Mouse (Mus musculus): Measurements from ENCODE around the gene Hoxa9. TPM values are rescaled to one million over a fixed set of nuclear protein-coding genes. Genes with fewer than 3 reads are reported as not detected.

The Hoxa9 gene
- polyA plus RNA-seq, 1 experiment from 2014 or later, result 0.13 TPM

GRCm38 (mm10) chr6:52223939-52224760, 6.7 kb downstream of the Hoxa9 start:
- Histone ChIP-seq H3K4me1 (replicated peaks) (peaks cover 16% of the 10 kb centered on the region), H3K9me3 (replicated peaks) (no peaks in the 10 kb centered on the region), H3K27ac (no peak overlapping the region), H3K4me3 (peak overlapping the region; percentile 14), H3K27me3 (peaks cover 97% of the 10 kb centered on the region), H3K9ac (no peak overlapping the region), H3K36me3 (no peaks in the 10 kb centered on the region), H3K4me2 (no peak overlapping the region)
- no peak for ATAC-seq (replicated peaks; ENCODE audit: insufficient number of reproducible peaks, insufficient read depth, low FRiP score, low read depth)
- 5% methylated on average over 24 of the region's 24 CpGs for WGBS

DNA sequence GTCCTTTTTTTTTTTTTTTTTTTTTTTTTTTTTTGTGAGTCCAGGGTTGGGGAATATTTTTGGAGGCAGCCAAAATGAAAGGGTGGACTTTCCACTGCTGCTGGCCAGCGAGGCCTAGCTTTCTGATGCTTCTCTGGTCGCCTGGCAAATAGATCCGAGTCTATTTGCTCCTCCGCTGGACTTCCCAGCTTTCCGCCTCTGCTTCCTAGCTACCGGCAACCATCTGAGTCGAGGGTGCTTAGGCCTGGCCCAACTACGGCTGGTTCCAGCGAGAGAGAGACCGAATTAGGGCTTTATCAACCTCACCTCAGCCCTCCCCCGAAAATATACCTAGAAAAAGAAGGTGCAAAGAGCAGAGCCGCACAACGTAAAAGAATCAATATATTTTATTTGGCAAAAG, 8.2 kb downstream of the Hoxa9 start:
- no peak overlapping the region for H3K4me2 ChIP-seq
- H3K27ac ChIP-seq, result no peak overlapping the region
- no peaks in the 10 kb centered on the region for H3K36me3 ChIP-seq
- H3K4me3 ChIP-seq, result no peak overlapping the region
- H3K9me3 ChIP-seq (replicated peaks), result no peaks in the 10 kb centered on the region
- WGBS, result 25% methylated on average over 13 of the region's 13 CpGs
- H3K4me1 ChIP-seq (replicated peaks), result peaks cover 16% of the 10 kb centered on the region
- no peak for ATAC-seq (replicated peaks; ENCODE audit: insufficient number of reproducible peaks, insufficient read depth, low FRiP score, low read depth)
- H3K27me3 ChIP-seq, result peaks cover 99% of the 10 kb centered on the region
- no peak overlapping the region for H3K9ac ChIP-seq

- Histone ChIP-seq H3K27ac (no peak overlapping the region), H3K36me3 (no peaks in the 10 kb centered on the region), H3K9me3 (replicated peaks) (no peaks in the 10 kb centered on the region), H3K4me2 (peak overlapping the region; percentile 97), H3K4me1 (replicated peaks) (peaks cover 19% of the 10 kb centered on the region), H3K9ac (no peak overlapping the region), H3K4me3 (peak overlapping the region; percentile 58), H3K27me3 (peaks cover 99% of the 10 kb centered on the region)
- 11% methylated on average over 21 of the region's 21 CpGs for WGBS
- ATAC-seq (replicated peaks; ENCODE audit: insufficient number of reproducible peaks, insufficient read depth, low FRiP score, low read depth), result no peak
These were observed 8.8 kb downstream of the Hoxa9 start for GRCm38 (mm10) chr6:52221993-52222685.

GRCm38 (mm10) chr6:52221337-52221992, 9.4 kb downstream of the Hoxa9 start, which contains the start of gene Hoxa7:
Gene Hoxa7 (minus strand): TSS chr6:52221854.
- no peaks in the 10 kb centered on the region for H3K9me3 ChIP-seq (replicated peaks)
- WGBS, result 1% methylated on average over 46 of the region's 46 CpGs
- peaks cover 24% of the 10 kb centered on the region for H3K4me1 ChIP-seq (replicated peaks)
- H3K4me3 ChIP-seq, result peak within 1 kb of the TSS; percentile 58
- no peak within 1 kb of the TSS for H3K27ac ChIP-seq
- H3K27me3 ChIP-seq, result peaks cover 99% of the 10 kb centered on the region
- 0 out of 2 replicates have a peak, but pooled peaks have one; percentile 23 for ATAC-seq (replicated peaks; ENCODE audit: insufficient number of reproducible peaks, insufficient read depth, low FRiP score, low read depth)
- H3K4me2 ChIP-seq, result peak within 1 kb of the TSS; percentile 97
- H3K36me3 ChIP-seq, result no peaks in the 10 kb centered on the region
- H3K9ac ChIP-seq, result peak within 1 kb of the TSS; percentile 43; the same call in 1 of the 2 replicates

GRCm38 (mm10) chr6:52220865-52221310, 10.0 kb downstream of the Hoxa9 start:
- H3K9ac ChIP-seq, result no peak overlapping the region
- H3K4me1 ChIP-seq (replicated peaks), result peaks cover 22% of the 10 kb centered on the region
- H3K9me3 ChIP-seq (replicated peaks), result no peaks in the 10 kb centered on the region
- H3K36me3 ChIP-seq, result no peaks in the 10 kb centered on the region
- ATAC-seq (replicated peaks; ENCODE audit: insufficient number of reproducible peaks, insufficient read depth, low FRiP score, low read depth), result no peak
- 11% methylated on average over 12 of the region's 12 CpGs for WGBS
- peaks cover 99% of the 10 kb centered on the region for H3K27me3 ChIP-seq
- no peak overlapping the region for H3K27ac ChIP-seq
- peak overlapping the region; percentile 97 for H3K4me2 ChIP-seq
- peak overlapping the region; percentile 58 for H3K4me3 ChIP-seq

DNA sequence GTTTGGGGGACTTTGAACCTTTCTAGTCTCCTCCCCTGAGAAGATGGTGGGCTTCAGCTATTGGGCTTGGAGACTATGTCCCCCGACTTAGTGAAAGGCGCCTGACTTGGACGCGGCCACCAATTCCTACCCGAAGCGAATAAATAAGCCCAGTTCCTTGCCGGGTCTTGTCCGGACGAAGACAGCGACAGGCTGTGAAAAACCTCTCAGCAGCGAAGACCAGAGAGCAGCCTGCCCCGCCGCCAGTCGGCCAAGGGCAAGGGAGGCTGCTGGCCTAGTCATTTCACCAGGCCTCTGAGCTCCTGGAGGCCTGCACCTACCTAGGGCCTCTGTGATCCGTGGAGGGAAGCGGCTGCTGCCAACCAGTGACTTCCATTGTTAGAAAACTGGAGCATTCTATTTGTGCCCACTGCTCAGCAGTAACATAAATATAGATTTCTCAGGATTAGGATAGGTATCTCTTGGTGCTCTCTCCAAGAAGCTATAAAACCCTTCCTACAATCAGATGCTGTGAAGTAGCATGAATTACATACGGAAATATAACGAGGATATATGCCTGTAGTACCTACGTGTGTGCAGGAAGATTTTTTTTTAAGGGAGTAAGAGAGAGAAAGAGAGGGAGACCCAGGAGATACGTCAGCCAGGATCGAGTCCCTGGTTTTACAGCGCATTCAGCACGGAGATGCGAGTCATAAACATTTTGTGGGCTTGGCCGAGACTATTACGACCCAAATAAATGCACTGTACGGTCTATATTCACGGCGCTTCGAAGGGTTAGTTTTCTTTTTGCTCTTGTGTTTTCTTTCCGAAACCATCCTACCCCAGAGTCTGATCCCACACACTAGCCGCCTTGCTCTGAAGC, 10.7 kb downstream of the Hoxa9 start:
- H3K27ac ChIP-seq, result no peak overlapping the region
- H3K36me3 ChIP-seq, result no peaks in the 10 kb centered on the region
- no peak overlapping the region for H3K4me2 ChIP-seq
- H3K4me1 ChIP-seq (replicated peaks), result peaks cover 22% of the 10 kb centered on the region
- no peak overlapping the region for H3K4me3 ChIP-seq
- WGBS, result 27% methylated on average over 32 of the region's 32 CpGs
- H3K9ac ChIP-seq, result no peak overlapping the region
- no peaks in the 10 kb centered on the region for H3K9me3 ChIP-seq (replicated peaks)
- H3K27me3 ChIP-seq, result peaks cover 99% of the 10 kb centered on the region
- no peak for ATAC-seq (replicated peaks; ENCODE audit: insufficient number of reproducible peaks, insufficient read depth, low FRiP score, low read depth)

- 40% methylated on average over 9 of the region's 9 CpGs for WGBS
- no peak overlapping the region for H3K9ac ChIP-seq
These were observed 11.5 kb downstream of the Hoxa9 start for GRCm38 (mm10) chr6:52219234-52219942.

DNA sequence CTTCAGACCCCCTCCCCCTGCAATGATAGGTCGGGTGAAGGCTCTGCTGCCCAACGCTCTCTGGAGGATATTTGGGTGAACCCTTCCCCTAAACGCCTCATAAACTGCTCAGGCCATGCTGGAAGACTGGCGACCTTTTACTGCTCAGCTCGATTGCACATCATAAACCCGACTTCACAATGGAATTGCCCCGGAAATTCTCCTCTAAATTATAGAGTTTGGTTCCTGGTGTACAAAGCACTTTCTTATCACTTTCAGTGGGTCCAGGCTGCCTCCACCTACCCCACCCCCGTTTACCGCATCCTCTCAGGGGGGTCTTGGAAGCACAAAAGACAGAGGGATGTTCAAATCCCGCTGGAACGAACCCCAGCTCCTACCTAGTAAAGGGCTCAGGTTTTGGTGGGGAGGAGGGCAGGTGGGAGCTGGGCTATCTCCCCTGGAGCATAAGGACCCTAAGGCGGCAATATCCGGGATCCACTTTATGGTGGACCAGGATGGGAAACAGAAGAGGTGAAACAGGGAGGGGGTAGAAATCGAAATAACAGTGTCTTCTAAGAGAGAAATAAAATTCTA, 12.2 kb downstream of the Hoxa9 start:
- Histone ChIP-seq H3K9me3 (replicated peaks) (no peaks in the 10 kb centered on the region), H3K4me3 (no peak overlapping the region), H3K36me3 (no peaks in the 10 kb centered on the region), H3K4me1 (replicated peaks) (peaks cover 19% of the 10 kb centered on the region), H3K4me2 (no peak overlapping the region), H3K9ac (no peak overlapping the region), H3K27ac (no peak overlapping the region), H3K27me3 (peaks cover 99% of the 10 kb centered on the region)
- no peak for ATAC-seq (replicated peaks; ENCODE audit: insufficient number of reproducible peaks, insufficient read depth, low FRiP score, low read depth)
- 15% methylated on average over 14 of the region's 14 CpGs for WGBS

More at GRCm38 (mm10) chr6:52219234-52219942, 11.5 kb downstream of the Hoxa9 start:
- Histone ChIP-seq H3K4me2 (no peak overlapping the region), H3K4me1 (replicated peaks) (peaks cover 22% of the 10 kb centered on the region), H3K27me3 (peaks cover 99% of the 10 kb centered on the region), H3K27ac (no peak overlapping the region), H3K4me3 (no peak overlapping the region), H3K36me3 (no peaks in the 10 kb centered on the region), H3K9me3 (replicated peaks) (no peaks in the 10 kb centered on the region)
- no peak for ATAC-seq (replicated peaks; ENCODE audit: insufficient number of reproducible peaks, insufficient read depth, low FRiP score, low read depth)

DNA sequence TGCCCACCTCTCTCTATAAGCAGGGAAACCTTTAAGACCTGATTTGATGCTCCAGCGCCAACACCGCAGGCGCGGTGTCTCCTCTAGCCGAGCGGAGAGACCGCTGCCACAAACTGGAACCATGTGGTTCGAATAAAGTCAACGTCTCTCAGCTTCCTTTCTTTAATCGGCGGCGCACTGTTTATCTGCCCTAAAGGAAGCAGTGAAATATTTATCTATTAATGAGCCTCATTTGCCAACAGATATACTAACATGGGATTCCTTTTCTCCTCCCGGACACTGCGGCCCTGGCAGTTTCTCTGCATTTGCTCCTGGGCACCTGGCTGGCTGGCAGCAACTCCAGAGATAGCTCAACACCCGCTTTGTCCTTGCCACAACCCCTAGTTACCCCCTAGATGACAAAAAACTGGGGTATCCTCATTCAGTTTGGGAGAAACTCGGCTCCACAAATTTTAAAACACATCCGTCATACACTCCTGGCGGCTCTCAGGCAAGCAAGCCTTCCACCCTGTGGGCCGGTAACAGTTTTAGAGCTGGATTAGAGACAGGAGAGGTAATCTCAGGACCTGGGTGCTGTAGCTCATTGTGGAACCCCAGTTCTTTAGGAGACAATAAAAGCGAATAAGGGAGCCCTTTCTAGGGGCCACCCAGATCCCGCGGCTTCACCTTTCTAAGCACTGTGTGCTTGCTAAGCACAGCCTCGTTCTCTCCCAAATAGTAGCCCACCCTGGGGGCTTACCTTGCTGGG, 12.8 kb downstream of the Hoxa9 start:
- Histone ChIP-seq H3K9ac (no peak overlapping the region), H3K4me2 (peak overlapping the region; percentile 52), H3K27me3 (peaks cover 99% of the 10 kb centered on the region), H3K4me1 (replicated peaks) (peaks cover 22% of the 10 kb centered on the region), H3K27ac (no peak overlapping the region), H3K4me3 (peak overlapping the region; percentile 35), H3K36me3 (no peaks in the 10 kb centered on the region), H3K9me3 (replicated peaks) (no peaks in the 10 kb centered on the region)
- no peak for ATAC-seq (replicated peaks; ENCODE audit: insufficient number of reproducible peaks, insufficient read depth, low FRiP score, low read depth)
- 10% methylated on average over 23 of the region's 23 CpGs for WGBS

Data from heart, embryonic 15.5 days (tissue).